Mouse (Mus musculus): ENCODE results near the gene Gpr132.

DNA sequence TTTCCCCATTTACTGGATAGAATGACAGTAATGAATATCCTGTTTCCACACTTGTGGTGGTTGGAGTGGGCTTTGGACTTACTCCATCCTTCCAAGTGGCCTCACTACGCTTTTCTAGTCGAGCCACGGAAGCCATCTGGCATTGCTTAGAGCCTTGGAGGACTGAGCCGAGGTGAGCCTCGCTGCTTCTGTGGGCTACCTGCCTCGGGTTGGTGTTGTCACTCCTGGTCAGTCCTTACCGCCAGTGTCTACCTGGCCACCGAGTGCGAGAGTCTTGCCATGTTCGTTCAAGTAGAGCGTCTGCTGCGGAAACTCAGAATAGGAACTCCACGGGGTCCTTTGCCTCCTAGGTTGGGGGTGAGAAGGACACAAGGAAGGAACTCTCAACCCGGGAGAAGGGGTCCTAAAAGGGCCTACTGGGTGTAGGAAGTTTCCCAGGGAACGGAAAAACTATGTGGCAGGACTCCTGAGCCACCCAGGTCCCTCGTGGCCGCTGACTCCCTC is 9.1 kb upstream of the Gpr132 start:
- TF ChIP-seq CTCF (IDR thresholded peaks at IDR 0.05; ENCODE audit: low read depth, low read length) = no peak
- TF ChIP-seq POLR2A (IDR thresholded peaks at IDR 0.05; ENCODE audit: extremely low read depth, insufficient read depth, low read length) = no peak
